Mouse (Mus musculus): ENCODE results near the gene Olfr584.

The Olfr584 gene

GRCm38 (mm10) chr7:103081585-103081984, at the start of gene Olfr584:
Olfr584 (plus strand) TSS chr7:103081885.
- no peak for DNase-seq

- DNase-seq: no peak
Measured at GRCm38 (mm10) chr7:103037724-103038123, 44.0 kb upstream of the Olfr584 start, which contains the start of gene Olfr582. Olfr582 (plus strand) TSS chr7:103038024.

GRCm38 (mm10) chr7:103051000-103051399, 30.7 kb upstream of the Olfr584 start, which contains the start of gene Olfr583:
Olfr583 (plus strand) TSS chr7:103051300.
- DNase-seq: no peak

- no peak for DNase-seq
Measured at GRCm38 (mm10) chr7:103097420-103097819, 15.7 kb downstream of the Olfr584 start, which contains the start of gene Olfr585. Olfr585 (plus strand) TSS chr7:103097720.

- no peak for DNase-seq
Measured at GRCm38 (mm10) chr7:103119406-103119805, 37.7 kb downstream of the Olfr584 start.

GRCm38 (mm10) chr7:103125538-103125937, 43.9 kb downstream of the Olfr584 start, which contains the start of gene Olfr586:
Olfr586 (minus strand) TSS chr7:103125638.
- DNase-seq: no peak
